Mouse (Mus musculus) erythroid progenitor cell, adult 5-6 weeks (primary cell): ENCODE data around the gene Olfr901. TPM values are rescaled to one million over a fixed set of nuclear protein-coding genes. Genes with fewer than 3 reads are reported as not detected.
"Not testable (repeated sequence)": the region's sequence is repeated elsewhere in the genome, so short reads cannot be mapped to it uniquely, and the experiment has no call there.

Source experiments
- ATAC-seq: replicated peaks from 2 replicates; pipeline ENCODE4 v1.8.0; 2016; ENCODE audit warnings: moderate number of reproducible peaks, mild to moderate bottlenecking, moderate TSS enrichment, inconsistent platforms; ENCODE audit not compliant: poor library complexity, low FRiP score, severe bottlenecking
- total RNA-seq, 2 experiments: library from RNA; stranded (forward) in 1 of 2; stranded (reverse) in 1 of 2; fragments of 150-400 nt in 1 of 2; fragments of 186-747, 209-891 nt in 1 of 2; gene quantifications; 2 replicates each; pipeline versions ENCODE4 v1.2.3 to v1.2.4; 2015 to 2017; ENCODE audit warnings: low replicate concordance in 2 of 2

The Olfr901 gene
- total RNA-seq (2015; ENCODE audit: low replicate concordance) (not detected in 2 replicates), total RNA-seq (2017; ENCODE audit: low replicate concordance) (not detected in 2 replicates)

DNA sequence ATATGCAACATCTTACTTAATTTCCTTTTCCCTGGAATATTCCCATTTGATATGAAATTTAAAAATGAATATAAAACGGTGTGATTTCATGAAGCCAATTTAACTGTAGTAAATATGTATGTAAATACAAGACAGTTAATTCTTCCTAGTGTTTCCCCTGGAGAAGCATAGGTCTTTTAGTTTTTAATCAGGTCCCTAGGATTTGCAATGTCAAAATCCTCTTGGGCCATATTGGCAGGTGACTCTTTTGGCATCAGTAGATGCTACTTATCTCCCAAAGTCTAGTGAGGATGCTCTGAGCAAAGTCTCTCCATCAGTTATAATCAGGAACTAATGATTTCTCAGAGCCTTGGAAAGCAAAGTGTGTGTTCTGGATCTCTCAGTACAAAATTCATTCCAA is at the start of gene Olfr901:
Gene Olfr901, plus strand, starts transcription at position 301 of the 400 bp plus-strand sequence.
- no peak for ATAC-seq

DNA sequence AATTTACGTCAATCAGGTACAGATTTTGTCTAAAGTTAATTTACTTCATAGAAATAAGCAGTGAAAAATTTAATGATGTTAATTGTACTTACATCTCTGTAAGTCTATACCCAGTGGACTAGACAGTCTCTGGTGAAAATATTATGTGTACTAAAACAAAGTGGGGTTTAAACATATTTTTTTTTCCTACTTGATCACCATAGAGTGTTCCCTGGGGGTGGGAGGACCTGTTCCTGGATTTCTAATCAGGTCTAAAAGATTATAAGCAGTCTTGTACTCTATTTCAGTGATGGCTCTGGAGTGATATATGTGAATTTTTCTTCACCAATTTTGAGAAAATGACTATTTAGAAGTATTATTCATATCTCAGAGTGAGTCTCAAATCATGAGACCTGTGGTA is 27.9 kb upstream of the Olfr901 start, which contains the start of gene Olfr147:
Gene Olfr147, plus strand, starts transcription at position 301 of the 400 bp plus-strand sequence.
- no peak for ATAC-seq

DNA sequence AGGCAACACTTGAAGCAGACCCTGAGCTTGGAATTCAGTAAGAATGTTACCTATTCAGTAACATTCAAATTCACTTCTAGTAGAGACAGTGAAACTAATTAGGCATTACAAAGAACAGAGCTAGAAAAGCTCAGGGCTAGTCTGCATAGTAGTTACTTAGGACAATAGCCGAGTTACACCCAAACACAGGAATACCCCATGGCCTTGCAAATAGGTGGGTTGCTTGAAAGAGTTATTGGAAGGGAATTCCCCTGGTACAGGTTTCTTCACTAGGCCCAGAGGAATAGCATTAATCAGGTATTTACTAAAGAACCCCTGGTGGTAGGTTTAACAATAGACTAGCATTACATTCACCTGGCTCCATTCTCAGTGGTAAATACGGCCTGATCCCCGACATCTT is 21.8 kb upstream of the Olfr901 start:
- not testable (repeated sequence) for ATAC-seq

DNA sequence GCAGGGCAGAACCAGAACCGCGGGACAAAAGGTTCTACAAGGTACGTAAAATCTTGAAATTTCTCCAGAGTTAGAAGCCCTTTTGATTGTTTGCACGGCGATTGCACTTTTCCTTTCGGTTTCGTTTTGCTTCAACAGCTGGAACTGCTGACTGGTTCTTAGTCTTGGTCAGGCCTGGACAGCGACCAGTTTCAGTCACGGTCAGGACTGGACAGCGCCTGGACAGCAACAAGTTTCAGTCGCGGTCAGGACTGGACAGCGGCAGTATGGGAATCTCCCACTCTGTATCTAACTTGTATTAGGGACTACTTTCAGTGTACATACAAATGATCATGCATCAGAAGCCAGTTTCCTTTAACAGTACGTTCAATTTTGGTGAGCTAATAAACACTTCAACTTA is 15.8 kb upstream of the Olfr901 start:
- ATAC-seq = not testable (repeated sequence)

DNA sequence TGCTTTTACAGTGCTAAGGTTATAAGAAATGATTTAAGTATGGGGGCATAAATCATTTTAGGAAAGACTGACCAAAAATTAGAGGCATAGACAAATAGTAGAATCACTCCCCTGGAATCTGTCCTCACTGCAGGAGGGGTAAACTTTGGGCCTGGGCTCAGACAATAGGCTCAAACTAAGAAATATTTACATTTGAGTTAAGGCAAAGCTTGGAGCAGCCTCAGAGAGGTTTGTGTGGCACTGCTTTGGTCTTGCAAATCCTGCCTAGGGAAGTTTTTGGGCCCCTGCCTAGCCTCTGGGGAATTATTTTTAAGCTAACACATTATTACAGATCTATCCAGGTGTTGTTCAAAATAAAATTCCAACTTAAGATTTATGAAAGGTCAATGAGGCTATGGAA is 5.5 kb upstream of the Olfr901 start:
- no peak for ATAC-seq

DNA sequence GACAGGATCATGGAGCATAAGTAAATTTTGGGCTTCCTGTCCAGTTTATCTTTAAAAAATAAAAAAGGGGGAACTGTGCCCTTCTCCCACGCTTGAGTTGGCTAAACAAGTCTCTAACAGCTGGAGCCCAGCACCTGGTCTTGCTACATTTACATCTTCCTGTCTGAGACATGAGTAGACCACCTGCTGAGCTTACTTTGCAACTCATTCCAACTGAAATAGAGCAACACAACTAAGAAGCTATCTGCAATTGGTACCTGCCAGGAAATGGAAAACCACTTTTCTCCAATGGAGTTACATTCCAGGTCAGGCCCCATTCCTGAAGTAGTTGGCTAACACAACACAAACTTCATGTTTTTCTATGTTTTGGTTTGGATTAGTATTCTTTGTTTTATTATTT is 2.2 kb upstream of the Olfr901 start:
- no peak for ATAC-seq

DNA sequence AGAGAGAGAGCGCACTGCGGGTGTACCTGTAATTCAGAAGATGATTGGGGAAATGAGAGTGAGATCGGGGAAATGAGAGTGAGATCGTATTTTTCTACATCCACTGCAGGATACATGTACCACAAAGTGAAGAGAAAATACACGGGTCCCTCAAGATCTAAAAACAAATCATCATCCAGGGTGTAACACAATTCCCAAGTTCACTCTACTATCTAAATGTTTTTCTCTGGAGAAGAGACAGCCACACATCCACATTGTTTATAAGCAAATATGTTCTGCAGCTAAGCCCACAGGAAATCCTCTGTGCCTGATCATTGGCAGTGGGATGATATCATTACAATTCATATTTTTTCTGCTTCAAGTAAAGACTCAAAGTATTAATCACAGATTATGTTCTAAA is 18.1 kb downstream of the Olfr901 start, which contains the start of gene Olfr902:
Gene Olfr902, plus strand, starts transcription at position 301 of the 400 bp plus-strand sequence.
- no peak for ATAC-seq

DNA sequence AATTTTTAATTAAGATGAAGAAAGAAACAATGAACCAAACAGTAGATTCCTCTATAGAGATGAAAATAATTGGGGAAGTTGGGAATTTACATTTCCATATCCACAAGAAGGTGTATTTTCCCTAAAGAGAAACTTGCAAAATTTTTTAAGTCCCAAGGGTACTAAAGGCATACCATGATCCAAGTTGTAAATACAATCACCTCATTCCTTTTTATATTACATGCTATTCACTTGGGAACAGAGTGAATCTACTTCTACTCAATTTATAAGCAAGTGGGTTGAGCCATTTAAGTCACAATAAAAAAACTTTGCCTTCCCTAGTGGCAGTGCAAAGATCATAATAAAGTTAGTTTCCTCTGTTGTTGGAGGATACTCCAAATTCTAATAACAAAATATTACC is 33.6 kb downstream of the Olfr901 start, which contains the start of gene Olfr904:
Gene Olfr904, plus strand, starts transcription at position 301 of the 400 bp plus-strand sequence.
- no peak for ATAC-seq

DNA sequence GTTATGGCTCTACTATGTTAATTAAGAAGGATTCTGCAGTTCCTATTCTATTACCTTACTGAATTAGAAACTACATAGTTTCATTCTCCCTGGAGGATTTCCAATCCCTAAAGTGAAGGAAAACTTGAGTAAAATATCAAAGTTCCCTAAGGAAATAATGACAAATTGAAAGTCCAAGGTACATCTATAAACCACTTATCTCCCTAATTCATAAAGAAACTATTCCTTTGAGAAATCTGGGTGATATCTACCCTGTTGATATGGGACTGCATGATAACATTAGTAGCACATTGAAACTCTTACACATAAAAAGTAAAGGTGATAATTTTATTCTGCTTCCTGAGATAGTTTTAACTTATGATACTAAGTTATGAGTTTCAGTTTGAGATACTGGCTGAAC is 41.6 kb downstream of the Olfr901 start, which contains the start of gene Olfr905:
Gene Olfr905, plus strand, starts transcription at position 301 of the 400 bp plus-strand sequence.
- no peak for ATAC-seq

Other genes starting within 250 kb of the Olfr901 start
- gene Olfr891, start 248.6 kb upstream of the Olfr901 start, total RNA-seq (2015; ENCODE audit: low replicate concordance) = not detected in 2 replicates
- gene Olfr891, start 248.6 kb upstream of the Olfr901 start, total RNA-seq (2017; ENCODE audit: low replicate concordance) = not detected in 2 replicates
- gene Olfr893, start 221.1 kb upstream of the Olfr901 start, total RNA-seq (2015; ENCODE audit: low replicate concordance) = not detected in 2 replicates
- not detected in 2 replicates for gene Olfr893, start 221.1 kb upstream of the Olfr901 start, total RNA-seq (2017; ENCODE audit: low replicate concordance)
- gene Olfr894, start 211.4 kb upstream of the Olfr901 start, total RNA-seq (2015; ENCODE audit: low replicate concordance) = not detected in 2 replicates
- gene Olfr894, start 211.4 kb upstream of the Olfr901 start, total RNA-seq (2017; ENCODE audit: low replicate concordance) = not detected in 2 replicates
- not detected in 2 replicates for gene Olfr143, start 176.7 kb upstream of the Olfr901 start, total RNA-seq (2015; ENCODE audit: low replicate concordance)
- not detected in 2 replicates for gene Olfr143, start 176.7 kb upstream of the Olfr901 start, total RNA-seq (2017; ENCODE audit: low replicate concordance)
- gene Olfr895, start 161.6 kb upstream of the Olfr901 start, total RNA-seq (2015; ENCODE audit: low replicate concordance) = not detected in 2 replicates
- gene Olfr895, start 161.6 kb upstream of the Olfr901 start, total RNA-seq (2017; ENCODE audit: low replicate concordance) = not detected in 2 replicates
- not detected in 2 replicates for gene Olfr896-ps1, start 138.3 kb upstream of the Olfr901 start, total RNA-seq (2015; ENCODE audit: low replicate concordance)
- not detected in 2 replicates for gene Olfr896-ps1, start 138.3 kb upstream of the Olfr901 start, total RNA-seq (2017; ENCODE audit: low replicate concordance)
- gene Olfr25, start 100.4 kb upstream of the Olfr901 start, total RNA-seq (2015; ENCODE audit: low replicate concordance) = not detected in 2 replicates
- 0.39 TPM in 1 of 2 replicates, not detected in the other for gene Olfr25, start 100.4 kb upstream of the Olfr901 start, total RNA-seq (2017; ENCODE audit: low replicate concordance)
- not detected in 2 replicates for gene Olfr898, start 81.0 kb upstream of the Olfr901 start, total RNA-seq (2015; ENCODE audit: low replicate concordance)
- not detected in 2 replicates for gene Olfr898, start 81.0 kb upstream of the Olfr901 start, total RNA-seq (2017; ENCODE audit: low replicate concordance)
- gene Olfr250, start 62.6 kb upstream of the Olfr901 start, total RNA-seq (2015; ENCODE audit: low replicate concordance) = not detected in 2 replicates
- not detected in 2 replicates for gene Olfr250, start 62.6 kb upstream of the Olfr901 start, total RNA-seq (2017; ENCODE audit: low replicate concordance)
- not detected in 2 replicates for gene Olfr251, start 52.4 kb upstream of the Olfr901 start, total RNA-seq (2015; ENCODE audit: low replicate concordance)
- not detected in 2 replicates for gene Olfr251, start 52.4 kb upstream of the Olfr901 start, total RNA-seq (2017; ENCODE audit: low replicate concordance)
- not detected in 2 replicates for gene Olfr147, start 27.8 kb upstream of the Olfr901 start, total RNA-seq (2015; ENCODE audit: low replicate concordance)
- not detected in 2 replicates for gene Olfr147, start 27.8 kb upstream of the Olfr901 start, total RNA-seq (2017; ENCODE audit: low replicate concordance)
- gene Olfr902, start 18.2 kb downstream of the Olfr901 start, total RNA-seq (2015; ENCODE audit: low replicate concordance) = not detected in 2 replicates
- gene Olfr902, start 18.2 kb downstream of the Olfr901 start, total RNA-seq (2017; ENCODE audit: low replicate concordance) = not detected in 2 replicates
- gene Olfr904, start 33.7 kb downstream of the Olfr901 start, total RNA-seq (2015; ENCODE audit: low replicate concordance) = not detected in 2 replicates
- not detected in 2 replicates for gene Olfr904, start 33.7 kb downstream of the Olfr901 start, total RNA-seq (2017; ENCODE audit: low replicate concordance)
- gene Olfr905, start 41.7 kb downstream of the Olfr901 start, total RNA-seq (2015; ENCODE audit: low replicate concordance) = not detected in 2 replicates
- not detected in 2 replicates for gene Olfr905, start 41.7 kb downstream of the Olfr901 start, total RNA-seq (2017; ENCODE audit: low replicate concordance)
- not detected in 2 replicates for gene Olfr906, start 57.6 kb downstream of the Olfr901 start, total RNA-seq (2015; ENCODE audit: low replicate concordance)
- gene Olfr906, start 57.6 kb downstream of the Olfr901 start, total RNA-seq (2017; ENCODE audit: low replicate concordance) = not detected in 2 replicates
- gene Olfr907, start 66.3 kb downstream of the Olfr901 start, total RNA-seq (2015; ENCODE audit: low replicate concordance) = not detected in 2 replicates
- not detected in 2 replicates for gene Olfr907, start 66.3 kb downstream of the Olfr901 start, total RNA-seq (2017; ENCODE audit: low replicate concordance)
- gene Olfr911-ps1, start 92.1 kb downstream of the Olfr901 start, total RNA-seq (2015; ENCODE audit: low replicate concordance) = not detected in 2 replicates
- not detected in 2 replicates for gene Olfr911-ps1, start 92.1 kb downstream of the Olfr901 start, total RNA-seq (2017; ENCODE audit: low replicate concordance)
- not detected in 2 replicates for gene Olfr910, start 108.4 kb downstream of the Olfr901 start, total RNA-seq (2015; ENCODE audit: low replicate concordance)
- gene Olfr910, start 108.4 kb downstream of the Olfr901 start, total RNA-seq (2017; ENCODE audit: low replicate concordance) = not detected in 2 replicates
- gene Olfr912, start 150.7 kb downstream of the Olfr901 start, total RNA-seq (2015; ENCODE audit: low replicate concordance) = not detected in 2 replicates
- not detected in 2 replicates for gene Olfr912, start 150.7 kb downstream of the Olfr901 start, total RNA-seq (2017; ENCODE audit: low replicate concordance)
- not detected in 2 replicates for gene Olfr913, start 163.3 kb downstream of the Olfr901 start, total RNA-seq (2015; ENCODE audit: low replicate concordance)
- gene Olfr913, start 163.3 kb downstream of the Olfr901 start, total RNA-seq (2017; ENCODE audit: low replicate concordance) = not detected in 2 replicates
- not detected in 2 replicates for gene Olfr914, start 175.6 kb downstream of the Olfr901 start, total RNA-seq (2015; ENCODE audit: low replicate concordance)
- gene Olfr914, start 175.6 kb downstream of the Olfr901 start, total RNA-seq (2017; ENCODE audit: low replicate concordance) = not detected in 2 replicates
- gene Olfr916, start 230.4 kb downstream of the Olfr901 start, total RNA-seq (2015; ENCODE audit: low replicate concordance) = not detected in 2 replicates
- not detected in 2 replicates for gene Olfr916, start 230.4 kb downstream of the Olfr901 start, total RNA-seq (2017; ENCODE audit: low replicate concordance)
- gene Olfr917, start 236.4 kb downstream of the Olfr901 start, total RNA-seq (2015; ENCODE audit: low replicate concordance) = not detected in 2 replicates
- gene Olfr917, start 236.4 kb downstream of the Olfr901 start, total RNA-seq (2017; ENCODE audit: low replicate concordance) = not detected in 2 replicates
- not detected in 2 replicates for gene Olfr918, start 245.1 kb downstream of the Olfr901 start, total RNA-seq (2015; ENCODE audit: low replicate concordance)
- gene Olfr918, start 245.1 kb downstream of the Olfr901 start, total RNA-seq (2017; ENCODE audit: low replicate concordance) = not detected in 2 replicates